Mouse (Mus musculus) midbrain, embryonic 15.5 days (tissue): ENCODE measurements at regions not wholly inside any gene's neighbourhood (a gene's known extent, or its start where the extent isn't known, plus 50 kb on each side); places are given as distances from the start of the nearest gene placed in this dataset.

ENCODE experiments used
- ATAC-seq: fragments of 200-750 bp; cut with Nextera tagmentation; replicated peaks from 2 replicates; pipeline ENCODE4 v1.8.0; 2017; ENCODE audit warnings: moderate TSS enrichment
- H3K27ac ChIP-seq: fragments of 300-500 bp; sonication (generic); 2 replicates; pipeline ENCODE4 v1.5.1; 2015; ENCODE audit warnings: mild to moderate bottlenecking, inconsistent platforms
- H3K27me3 ChIP-seq: fragments of 300-500 bp; sonication (generic); replicated peaks from 2 replicates; pipeline ENCODE4 v1.6.1; 2015; ENCODE audit warnings: inconsistent platforms
- H3K36me3 ChIP-seq: fragments of 300-500 bp; sonication (generic); replicated peaks from 2 replicates; pipeline ENCODE4 v1.6.1; 2015; ENCODE audit warnings: inconsistent platforms
- H3K4me1 ChIP-seq: fragments of 300-500 bp; sonication (generic); 2 replicates; pipeline ENCODE4 v1.6.1; 2015; ENCODE audit warnings: inconsistent platforms
- H3K4me2 ChIP-seq: fragments of 300-500 bp; sonication (generic); 2 replicates; pipeline ENCODE4 v1.6.1; 2015; ENCODE audit warnings: inconsistent platforms, mild to moderate bottlenecking, moderate library complexity
- H3K4me3 ChIP-seq: fragments of 300-500 bp; sonication (generic); 2 replicates; pipeline ENCODE4 v1.5.1; 2015; ENCODE audit warnings: mild to moderate bottlenecking, inconsistent platforms
- H3K9ac ChIP-seq: fragments of 300-500 bp; sonication (generic); 2 replicates; pipeline ENCODE4 v1.6.1; 2015; ENCODE audit warnings: mild to moderate bottlenecking, inconsistent platforms
- H3K9me3 ChIP-seq: fragments of 300-500 bp; sonication (generic); 2 replicates; pipeline ENCODE4 v1.6.1; 2016; ENCODE audit warnings: inconsistent platforms
- WGBS: fragments of 180-500 bp; shearing (Covaris S2); methylation state at CpG from one replicate; pipeline ENCODE4 v1.1.7; 2015; ENCODE audit warnings: mixed read lengths; 5-methylcytosine and 5-hydroxymethylcytosine counted together

- 62% methylated on average over 2 of the region's 2 CpGs for WGBS
- Histone ChIP-seq H3K9me3 (no peaks in the 10 kb centered on the region), H3K27ac (no peak overlapping the region), H3K36me3 (no peaks in the 10 kb centered on the region), H3K4me1 (no peaks in the 10 kb centered on the region), H3K4me3 (no peak overlapping the region), H3K4me2 (no peak overlapping the region), H3K27me3 (no peaks in the 10 kb centered on the region), H3K9ac (no peak overlapping the region)
- no peak for ATAC-seq
Observed at GRCm38 (mm10) chr1:98162639-98162927, 67.1 kb upstream of the Pam start.

- Histone ChIP-seq H3K9me3 (no peaks in the 10 kb centered on the region), H3K9ac (no peak overlapping the region), H3K4me1 (no peaks in the 10 kb centered on the region), H3K36me3 (no peaks in the 10 kb centered on the region), H3K27ac (no peak overlapping the region), H3K27me3 (no peaks in the 10 kb centered on the region), H3K4me2 (no peak overlapping the region), H3K4me3 (no peak overlapping the region)
- 81% methylated on average over 5 of the region's 5 CpGs for WGBS
- ATAC-seq = no peak
Observed at GRCm38 (mm10) chr1:98161882-98162638, 66.6 kb upstream of the Pam start.

- H3K9ac ChIP-seq = no peak overlapping the region
- no peaks in the 10 kb centered on the region for H3K27me3 ChIP-seq
- no peak overlapping the region for H3K4me2 ChIP-seq
- no peaks in the 10 kb centered on the region for H3K36me3 ChIP-seq
- no peak for ATAC-seq
- no peak overlapping the region for H3K27ac ChIP-seq
- no peaks in the 10 kb centered on the region for H3K9me3 ChIP-seq
- H3K4me1 ChIP-seq = no peaks in the 10 kb centered on the region
- H3K4me3 ChIP-seq = no peak overlapping the region
- WGBS = 70% methylated on average over 2 of the region's 2 CpGs
Observed at GRCm38 (mm10) chr1:98158969-98159368, 63.5 kb upstream of the Pam start.

- WGBS = 84% methylated on average over 3 of the region's 3 CpGs
- no peak overlapping the region for H3K9ac ChIP-seq
- H3K4me2 ChIP-seq = no peak overlapping the region
- H3K36me3 ChIP-seq = no peaks in the 10 kb centered on the region
- no peaks in the 10 kb centered on the region for H3K27me3 ChIP-seq
- no peak overlapping the region for H3K27ac ChIP-seq
- H3K4me1 ChIP-seq = no peaks in the 10 kb centered on the region
- ATAC-seq = no peak
- no peak overlapping the region for H3K4me3 ChIP-seq
- H3K9me3 ChIP-seq = no peaks in the 10 kb centered on the region
Observed at GRCm38 (mm10) chr1:98147361-98147760, 51.9 kb upstream of the Pam start.
